Mouse (Mus musculus): ENCODE results near the gene Hectd4.

DNA sequence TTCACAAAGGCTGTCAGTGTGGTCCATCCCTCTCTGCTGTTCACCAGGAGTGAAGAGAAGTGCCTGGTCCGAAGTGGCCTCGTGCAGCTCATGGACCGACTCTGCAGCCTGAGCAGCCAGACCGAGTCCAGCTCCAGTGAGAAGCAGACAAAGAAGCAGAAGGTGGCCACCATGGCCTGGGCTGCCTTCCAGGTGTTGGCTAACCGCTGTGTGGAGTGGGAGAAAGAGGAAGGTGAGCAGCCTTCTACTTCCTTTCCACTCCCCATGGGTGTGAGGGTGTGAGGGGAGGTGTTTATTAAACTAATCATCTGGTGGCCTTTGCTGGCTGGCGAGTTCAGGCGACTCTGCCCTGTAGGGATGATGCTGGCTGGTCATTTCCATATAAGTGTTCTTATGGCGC, 91.6 kb downstream of the Hectd4 start:
- TF ChIP-seq CTCF (IDR thresholded peaks at IDR 0.05; ENCODE audit: extremely low read depth, insufficient read depth, low read length), result no peak
- no peak for TF ChIP-seq POLR2A (IDR thresholded peaks at IDR 0.05; ENCODE audit: extremely low read depth, insufficient read depth, low read length)
